Mouse (Mus musculus): ENCODE measurements around the gene Rarres2. TPM values are rescaled to one million over a fixed set of nuclear protein-coding genes. Genes with fewer than 3 reads are reported as not detected.

Gene Rarres2
- polyA plus RNA-seq, 3 experiments from 2014 or later, result 0.35 TPM; not detected in 2

GRCm38 (mm10) chr6:48540721-48541120, 31.9 kb downstream of the Rarres2 start:
- ATAC-seq, result no peak

- ATAC-seq, result no peak
Observed at GRCm38 (mm10) chr6:48539860-48540259, 32.7 kb downstream of the Rarres2 start.

GRCm38 (mm10) chr6:48538841-48539737, 33.5 kb downstream of the Rarres2 start:
- peak; percentile 60 for ATAC-seq

- no peak for ATAC-seq
Observed at GRCm38 (mm10) chr6:48537105-48537954, 35.3 kb downstream of the Rarres2 start, which contains the start of gene Atp6v0e2. TSS of gene Atp6v0e2 (plus strand) at chr6:48537615.

- ATAC-seq, result no peak
Observed at GRCm38 (mm10) chr6:48536091-48536490, 36.5 kb downstream of the Rarres2 start.

GRCm38 (mm10) chr6:48534913-48535312, 37.7 kb downstream of the Rarres2 start:
- no peak for ATAC-seq

GRCm38 (mm10) chr6:48533475-48533874, 39.1 kb downstream of the Rarres2 start:
- no peak for ATAC-seq

GRCm38 (mm10) chr6:48530862-48531261, 41.7 kb downstream of the Rarres2 start:
- no peak for ATAC-seq

- ATAC-seq, result no peak
Observed at GRCm38 (mm10) chr6:48529871-48530440, 42.6 kb downstream of the Rarres2 start.

- no peak for ATAC-seq
Observed at GRCm38 (mm10) chr6:48529261-48529660, 43.3 kb downstream of the Rarres2 start.

GRCm38 (mm10) chr6:48527901-48528300, 44.7 kb downstream of the Rarres2 start:
- no peak for ATAC-seq

GRCm38 (mm10) chr6:48524882-48525281, 47.7 kb downstream of the Rarres2 start:
- ATAC-seq, result peak; percentile 75

Other genes with a start within 250 kb of the Rarres2 start
- gene Krba1, start 177.2 kb downstream of the Rarres2 start, polyA plus RNA-seq (2017; shearing (Covaris generic)), result 10 to 100 TPM in 2 of 3 experiments, 1 to 10 TPM in 1; 9.2 to 19.7 (median 12.2) TPM
- 10 to 100 TPM in 1 of 3 experiments, 1 to 10 TPM in 2; 4.5 to 10.4 (median 8.2) TPM for gene Zfp467, start 127.0 kb downstream of the Rarres2 start, polyA plus RNA-seq (2017; shearing (Covaris generic))
- 1 to 10 TPM in 1 of 3 experiments, under 1 TPM in 2; 0.54 to 1.2 (median 0.97) TPM for gene Sspo, start 124.6 kb downstream of the Rarres2 start, polyA plus RNA-seq (2017; shearing (Covaris generic))
- gene Atp6v0e2, start 35.2 kb downstream of the Rarres2 start, polyA plus RNA-seq (2017; shearing (Covaris generic)), result under 1 TPM in 1 of 3 experiments, not detected in 2; 0.57 TPM
- 10 to 100 TPM; 27.5 to 40.7 (median 30.3) TPM for gene Lrrc61, start 18.0 kb downstream of the Rarres2 start, polyA plus RNA-seq (2017; shearing (Covaris generic))
- gene Gm45021, start 16.8 kb upstream of the Rarres2 start, polyA plus RNA-seq (2017; shearing (Covaris generic)), result not detected
- 1 to 10 TPM; 2.7 to 6.3 (median 2.9) TPM for gene Repin1, start 21.1 kb upstream of the Rarres2 start, polyA plus RNA-seq (2017; shearing (Covaris generic))
- gene Gm44965, start 21.2 kb upstream of the Rarres2 start, polyA plus RNA-seq (2017; shearing (Covaris generic)), result 1 to 10 TPM in 1 of 3 experiments, not detected in 2; 2.7 TPM
- gene Zfp775, start 29.3 kb upstream of the Rarres2 start, polyA plus RNA-seq (2017; shearing (Covaris generic)), result 1 to 10 TPM; 4.5 to 7.7 (median 7.3) TPM
- gene AI854703, start 54.0 kb upstream of the Rarres2 start, polyA plus RNA-seq (2017; shearing (Covaris generic)), result 1 to 10 TPM in 2 of 3 experiments, under 1 TPM in 1; 0.40 to 2.2 (median 2.1) TPM
- 100 to 1,000 TPM; 134 to 165 (median 146) TPM for gene Gimap8, start 74.4 kb upstream of the Rarres2 start, polyA plus RNA-seq (2017; shearing (Covaris generic))
- gene Gimap9, start 103.3 kb upstream of the Rarres2 start, polyA plus RNA-seq (2017; shearing (Covaris generic)), result 100 to 1,000 TPM; 236 to 293 (median 290) TPM
- gene Gimap4, start 111.8 kb upstream of the Rarres2 start, polyA plus RNA-seq (2017; shearing (Covaris generic)), result 1,000 to 10,000 TPM; 1,788 to 2,089 (median 1,869) TPM
- 1,000 to 10,000 TPM; 1,024 to 1,390 (median 1,261) TPM for gene Gimap6, start 135.4 kb upstream of the Rarres2 start, polyA plus RNA-seq (2017; shearing (Covaris generic))
- gene Gm28053, start 145.8 kb upstream of the Rarres2 start, polyA plus RNA-seq (2017; shearing (Covaris generic)), result 10 to 100 TPM; 58.9 to 85.2 (median 59.9) TPM
- gene Gimap7, start 145.8 kb upstream of the Rarres2 start, polyA plus RNA-seq (2017; shearing (Covaris generic)), result 100 to 1,000 TPM; 458 to 769 (median 564) TPM
- gene Gimap1, start 166.3 kb upstream of the Rarres2 start, polyA plus RNA-seq (2017; shearing (Covaris generic)), result 100 to 1,000 TPM; 353 to 386 (median 354) TPM
- gene Gimap5, start 173.4 kb upstream of the Rarres2 start, polyA plus RNA-seq (2017; shearing (Covaris generic)), result 100 to 1,000 TPM; 218 to 266 (median 236) TPM
- 1,000 to 10,000 TPM; 1,096 to 1,768 (median 1,751) TPM for gene Gimap3, start 198.1 kb upstream of the Rarres2 start, polyA plus RNA-seq (2017; shearing (Covaris generic))

All from inflammation-experienced regulatory T-cells, adult 6 months (primary cell).